Mouse (Mus musculus) liver, embryonic 11.5 days (tissue): ENCODE results near the gene Amz2. TPM values are rescaled to one million over a fixed set of nuclear protein-coding genes. Genes with fewer than 3 reads are reported as not detected.

Experiments
- ATAC-seq: fragments of 200-750 bp; cut with Nextera tagmentation; replicated peaks from 2 replicates; pipeline ENCODE4 v1.8.0; 2017; ENCODE audit warnings: moderate number of reproducible peaks, mild to moderate bottlenecking, moderate TSS enrichment, moderate library complexity; ENCODE audit not compliant: low FRiP score
- DNase-seq: peaks from one replicate; pipeline ENCODE4 v3.0.0-alpha.2; 2017; ENCODE audit warnings: low spot score
- H3K27ac ChIP-seq: fragments of 300-500 bp; sonication (generic); 2 replicates; pipeline ENCODE4 v1.5.1; 2014; ENCODE audit warnings: mild to moderate bottlenecking, low read depth, low read length, control low read depth
- H3K27me3 ChIP-seq: fragments of 300-500 bp; sonication (generic); replicated peaks from 2 replicates; pipeline ENCODE4 v1.6.1; 2014; ENCODE audit warnings: low read length, mixed read lengths; ENCODE audit not compliant: control insufficient read depth, insufficient read depth
- H3K36me3 ChIP-seq: fragments of 300-500 bp; sonication (generic); 2 replicates; pipeline ENCODE4 v1.6.1; 2014; ENCODE audit warnings: mild to moderate bottlenecking, low read length, moderate library complexity, mixed read lengths; ENCODE audit not compliant: control insufficient read depth, insufficient read depth
- H3K4me1 ChIP-seq: fragments of 300-500 bp; sonication (generic); replicated peaks from 2 replicates; pipeline ENCODE4 v1.6.1; 2014; ENCODE audit warnings: low read length, mixed read lengths; ENCODE audit not compliant: control insufficient read depth, insufficient read depth
- H3K4me2 ChIP-seq: fragments of 300-500 bp; sonication (generic); 2 replicates; pipeline ENCODE4 v1.6.1; 2014; ENCODE audit warnings: mild to moderate bottlenecking, control low read depth, moderate library complexity
- H3K4me3 ChIP-seq: fragments of 300-500 bp; sonication (generic); 2 replicates; pipeline ENCODE4 v1.5.1; 2014; ENCODE audit warnings: low read depth, low read length, control low read depth
- H3K9ac ChIP-seq: fragments of 300-500 bp; sonication (generic); 2 replicates; pipeline ENCODE4 v1.6.1; 2014; ENCODE audit warnings: low read depth, low read length, control low read depth
- H3K9me3 ChIP-seq: fragments of 300-500 bp; sonication (generic); 2 replicates; pipeline ENCODE4 v1.6.1; 2016; ENCODE audit warnings: low read length, inconsistent platforms, mixed read lengths; ENCODE audit not compliant: control insufficient read depth
- WGBS: fragments of 180-500 bp; shearing (Covaris S2); extraction: QIAGEN DNeasy Blood & Tissue Kit; methylation state at CpG from one replicate; pipeline ENCODE4 v1.1.7; 2014; 5-methylcytosine and 5-hydroxymethylcytosine counted together
- polyA plus RNA-seq: library from polyadenylated mRNA; unstranded; fragments of >200 nt; fragmentation: Nextera tagmentation; extraction: Ambion mirVana; gene quantifications from 2 replicates; pipeline ENCODE4 v1.2.1, GENCODE M21; 2014

Amz2 gene
- polyA plus RNA-seq, 1 experiment from 2014 or later = 35.5 TPM

- no peaks in the 10 kb centered on the region for H3K36me3 ChIP-seq
- DNase-seq (no peak), ATAC-seq (peak; percentile 21; the same call in 1 of the 2 replicates)
- peaks cover 19% of the 10 kb centered on the region for H3K4me1 ChIP-seq
- H3K4me2 ChIP-seq = no peak overlapping the region
- H3K27ac ChIP-seq = no peak overlapping the region
- H3K9me3 ChIP-seq = no peaks in the 10 kb centered on the region
- WGBS = 50% methylated on average over 7 of the region's 7 CpGs
- H3K27me3 ChIP-seq = no peaks in the 10 kb centered on the region
- H3K4me3 ChIP-seq = no peak overlapping the region
- no peak overlapping the region for H3K9ac ChIP-seq
These were observed 18.9 kb downstream of the Amz2 start for GRCm38 (mm10) chr11:109444600-109444999.

GRCm38 (mm10) chr11:109445438-109446035 lies 19.8 kb downstream of the Amz2 start:
- H3K27me3 ChIP-seq = no peaks in the 10 kb centered on the region
- ATAC-seq = peak; percentile 76
- peaks cover 7% of the 10 kb centered on the region for H3K36me3 ChIP-seq
- no peak overlapping the region for H3K9ac ChIP-seq
- peaks cover 15% of the 10 kb centered on the region for H3K4me1 ChIP-seq
- no peak overlapping the region for H3K4me2 ChIP-seq
- no peak overlapping the region for H3K4me3 ChIP-seq
- DNase-seq = no peak
- 48% methylated on average over 13 of the region's 13 CpGs for WGBS
- H3K27ac ChIP-seq = no peak overlapping the region
- H3K9me3 ChIP-seq = no peaks in the 10 kb centered on the region

GRCm38 (mm10) chr11:109451169-109451568 lies 25.4 kb downstream of the Amz2 start:
- peak; percentile 53 for ATAC-seq

GRCm38 (mm10) chr11:109456261-109456660 lies 30.5 kb downstream of the Amz2 start:
- H3K27ac ChIP-seq = no peak overlapping the region
- H3K4me1 ChIP-seq = no peaks in the 10 kb centered on the region
- H3K9ac ChIP-seq = no peak overlapping the region
- DNase-seq = no peak
- H3K4me3 ChIP-seq = no peak overlapping the region
- peaks cover 43% of the 10 kb centered on the region for H3K36me3 ChIP-seq
- H3K4me2 ChIP-seq = no peak overlapping the region
- WGBS = 96% methylated on average over 5 of the region's 5 CpGs
- no peaks in the 10 kb centered on the region for H3K27me3 ChIP-seq
- no peak for ATAC-seq
- H3K9me3 ChIP-seq = no peaks in the 10 kb centered on the region

More at GRCm38 (mm10) chr11:109451169-109451568, 25.4 kb downstream of the Amz2 start:
- Histone ChIP-seq H3K27ac (no peak overlapping the region), H3K9ac (no peak overlapping the region), H3K36me3 (peaks cover 42% of the 10 kb centered on the region), H3K4me3 (no peak overlapping the region), H3K27me3 (no peaks in the 10 kb centered on the region), H3K4me1 (no peaks in the 10 kb centered on the region), H3K9me3 (no peaks in the 10 kb centered on the region), H3K4me2 (no peak overlapping the region)
- WGBS = 70% methylated on average over 11 of the region's 11 CpGs
- no peak for DNase-seq

- no peak overlapping the region for H3K27ac ChIP-seq
- peaks cover 53% of the 10 kb centered on the region for H3K36me3 ChIP-seq
- DNase-seq (no peak), ATAC-seq (no peak)
- no peak overlapping the region for H3K4me2 ChIP-seq
- H3K9me3 ChIP-seq = no peaks in the 10 kb centered on the region
- no peak overlapping the region for H3K4me3 ChIP-seq
- H3K4me1 ChIP-seq = no peaks in the 10 kb centered on the region
- 97% methylated on average over 11 of the region's 11 CpGs for WGBS
- H3K9ac ChIP-seq = no peak overlapping the region
- H3K27me3 ChIP-seq = no peaks in the 10 kb centered on the region
These were observed 32.4 kb downstream of the Amz2 start for GRCm38 (mm10) chr11:109458165-109458564.

- Histone ChIP-seq H3K36me3 (peaks cover 36% of the 10 kb centered on the region), H3K9ac (no peak overlapping the region), H3K27ac (no peak overlapping the region), H3K4me2 (no peak overlapping the region), H3K4me1 (peaks cover 1% of the 10 kb centered on the region; the same call in 1 of the 2 replicates), H3K27me3 (no peaks in the 10 kb centered on the region), H3K9me3 (no peaks in the 10 kb centered on the region), H3K4me3 (no peak overlapping the region)
- DNase-seq (no peak), ATAC-seq (no peak)
- WGBS = 56% methylated on average over 5 of the region's 5 CpGs
These were observed 34.8 kb downstream of the Amz2 start for GRCm38 (mm10) chr11:109460586-109460985.

- WGBS = 67% methylated on average over 4 of the region's 4 CpGs
- H3K4me2 ChIP-seq = no peak overlapping the region; the same call in 1 of the 2 replicates
- H3K9ac ChIP-seq = no peak overlapping the region
- H3K9me3 ChIP-seq = no peaks in the 10 kb centered on the region
- H3K27me3 ChIP-seq = no peaks in the 10 kb centered on the region
- H3K36me3 ChIP-seq = peaks cover 26% of the 10 kb centered on the region
- peaks cover 23% of the 10 kb centered on the region for H3K4me1 ChIP-seq
- no peak overlapping the region for H3K4me3 ChIP-seq
- peak; percentile 87 for ATAC-seq
- no peak for DNase-seq
- no peak overlapping the region; the same call in 1 of the 2 replicates for H3K27ac ChIP-seq
These were observed 39.3 kb downstream of the Amz2 start for GRCm38 (mm10) chr11:109465068-109465467.

- no peak overlapping the region for H3K4me3 ChIP-seq
- no peak overlapping the region for H3K27ac ChIP-seq
- H3K4me2 ChIP-seq = peak overlapping the region; percentile 15; the same call in 1 of the 2 replicates
- H3K27me3 ChIP-seq = no peaks in the 10 kb centered on the region
- ATAC-seq = no peak
- peaks cover 30% of the 10 kb centered on the region for H3K4me1 ChIP-seq
- H3K9ac ChIP-seq = no peak overlapping the region
- H3K36me3 ChIP-seq = peaks cover 21% of the 10 kb centered on the region
- no peaks in the 10 kb centered on the region for H3K9me3 ChIP-seq
- DNase-seq = no peak
- WGBS = 75% methylated on average over 8 of the region's 8 CpGs
These were observed 41.2 kb downstream of the Amz2 start for GRCm38 (mm10) chr11:109466987-109467386.

- Histone ChIP-seq H3K4me2 (peak overlapping the region; percentile 18; the same call in 1 of the 2 replicates), H3K9me3 (no peaks in the 10 kb centered on the region), H3K27ac (no peak overlapping the region), H3K4me3 (no peak overlapping the region), H3K36me3 (peaks cover 10% of the 10 kb centered on the region), H3K9ac (no peak overlapping the region), H3K4me1 (peaks cover 30% of the 10 kb centered on the region), H3K27me3 (no peaks in the 10 kb centered on the region)
- no peak for ATAC-seq
- 79% methylated on average over 5 of the region's 5 CpGs for WGBS
- DNase-seq = no peak
These were observed 42.4 kb downstream of the Amz2 start for GRCm38 (mm10) chr11:109468133-109468532.
